In genomic region chr19:57202554-57202953, GRCm38 (mm10) we compare ENCODE assay signal across 15 mouse cellular contexts.
"Had no signal": no experiment of that assay in that cellular context is flagged by ENCODE, and none has a peak within 500 bp of the region (broad histone marks: within the 10 kb centered on the region; RNA-seq: fewer than 3 reads in every experiment).

No protein-coding gene starts in this region.

- H3K9me3 ChIP-seq: limb, embryonic 10.5 days; liver, embryonic 12.5 days; lung, embryonic 15.5 days; megakaryocyte, embryonic 14.5 days; midbrain, embryonic 12.5 days; neural tube, embryonic 13.5 days had no signal

- H3K36me3 ChIP-seq: limb, embryonic 10.5 days; liver, embryonic 12.5 days; lung, embryonic 15.5 days; midbrain, embryonic 12.5 days; neural tube, embryonic 13.5 days had no signal

- H3K27me3 ChIP-seq: lung, embryonic 15.5 days had no signal

- DNase-seq: lung, postnatal 14 days; retina, postnatal 1 day; right cerebral cortex, postnatal 4 days; spleen, adult 18-20 months; thymus, adult 18-20 months; thymus, postnatal 14 days had no signal

- H3K4me3 ChIP-seq: left cerebral cortex, adult 2 months; limb, embryonic 10.5 days; liver, embryonic 12.5 days; lung, embryonic 15.5 days; megakaryocyte, embryonic 14.5 days; midbrain, embryonic 12.5 days; neural tube, embryonic 13.5 days had no signal

- H3K27ac ChIP-seq: kidney, postnatal 0 days; left cerebral cortex, adult 2 months; limb, embryonic 10.5 days; liver, embryonic 12.5 days; lung, embryonic 15.5 days; macrophage; midbrain, embryonic 12.5 days; neural tube, embryonic 13.5 days had no signal
